Mouse (Mus musculus) kidney, postnatal 4 days (tissue): Measurements from ENCODE around the gene Zbed6.
A peak's percentile ranks its signal among the peaks of the same experiment; 100 is the strongest.

ENCODE experiments used
- DNase-seq, 2 experiments: peaks; one replicate each; pipeline ENCODE4 v3.0.0; 2021; ENCODE audit warnings: mixed read lengths in 2 of 2

Gene Zbed6

GRCm38 (mm10) chr1:133662941-133663340, 2.3 kb upstream of the Zbed6 start:
- DNase-seq = no peak

GRCm38 (mm10) chr1:133661203-133661933, 683 bp upstream of the Zbed6 start, which contains the start of gene Gm38394:
Gene Gm38394 (minus strand): TSS chr1:133661318.
- DNase-seq = peak; percentile 93 to 97

GRCm38 (mm10) chr1:133658878-133659277, 1.8 kb downstream of the Zbed6 start:
- DNase-seq = no peak

- DNase-seq = no peak
These were observed 3.9 kb downstream of the Zbed6 start for GRCm38 (mm10) chr1:133656811-133657210.

- DNase-seq = no peak
These were observed 7.7 kb downstream of the Zbed6 start for GRCm38 (mm10) chr1:133653033-133653432.

GRCm38 (mm10) chr1:133650288-133651055, 10.2 kb downstream of the Zbed6 start:
- DNase-seq = no peak

GRCm38 (mm10) chr1:133645652-133646051, 15.0 kb downstream of the Zbed6 start:
- DNase-seq = no peak

GRCm38 (mm10) chr1:133641163-133641562, 19.5 kb downstream of the Zbed6 start:
- no peak for DNase-seq

GRCm38 (mm10) chr1:133638517-133638916, 22.2 kb downstream of the Zbed6 start:
- no peak for DNase-seq

- DNase-seq = peak in 1 of 2 experiments; percentile 35
These were observed 28.5 kb downstream of the Zbed6 start for GRCm38 (mm10) chr1:133632168-133632567.

- no peak for DNase-seq
These were observed 35.6 kb downstream of the Zbed6 start for GRCm38 (mm10) chr1:133625052-133625451.

GRCm38 (mm10) chr1:133618311-133618710, 42.4 kb downstream of the Zbed6 start:
- no peak for DNase-seq

- no peak for DNase-seq
These were observed 42.8 kb downstream of the Zbed6 start for GRCm38 (mm10) chr1:133617908-133618307.

- DNase-seq = no peak
These were observed 46.9 kb downstream of the Zbed6 start for GRCm38 (mm10) chr1:133613817-133614216.

- no peak for DNase-seq
These were observed 49.2 kb downstream of the Zbed6 start for GRCm38 (mm10) chr1:133611436-133611835.

- no peak for DNase-seq
These were observed 50.1 kb downstream of the Zbed6 start for GRCm38 (mm10) chr1:133610601-133611000.

GRCm38 (mm10) chr1:133609771-133610502, 50.7 kb downstream of the Zbed6 start, which contains the start of gene Snrpe:
Gene Snrpe (minus strand): TSS chr1:133610291.
- peak; percentile 98 to 99 for DNase-seq
